Comparison of ENCODE assay signal across 18 mouse cellular contexts in the genomic region with DNA sequence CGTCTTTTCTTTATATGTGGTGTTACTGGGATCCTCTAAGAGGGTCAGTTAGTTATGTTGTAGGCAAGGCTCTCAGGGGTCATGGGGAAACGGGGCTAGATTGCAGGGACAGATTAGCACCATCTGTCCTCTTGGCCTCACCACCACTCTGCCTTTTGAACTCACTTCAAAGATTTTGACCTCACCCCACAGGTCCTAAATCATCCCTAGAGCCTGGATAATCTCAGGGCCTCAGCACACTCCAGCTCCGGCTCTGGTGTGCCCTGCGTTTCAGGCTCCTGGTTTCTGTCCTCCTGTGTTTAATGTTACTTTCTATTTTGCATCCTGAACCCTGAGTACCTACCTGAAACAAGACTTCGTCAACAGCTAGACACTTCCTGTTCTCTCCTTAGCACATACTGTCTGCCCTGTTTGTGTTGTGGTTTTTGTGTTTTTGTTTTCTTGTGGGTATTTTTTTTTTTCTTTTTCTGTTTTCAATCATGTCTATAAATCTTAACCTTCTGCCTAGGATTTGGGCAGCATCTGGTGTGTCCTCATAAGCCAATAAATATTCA. TPM values are rescaled to one million over a fixed set of nuclear protein-coding genes. Genes with fewer than 3 reads are reported as not detected.
A peak's percentile ranks its signal among the peaks of the same experiment; 100 is the strongest.
DNase-seq lines count a peak whose midpoint lies in the region.
"Had no signal": no experiment of that assay in that cellular context is flagged by ENCODE, and none has a peak within 500 bp of the region (broad histone marks: within the 10 kb centered on the region; RNA-seq: fewer than 3 reads in every experiment).

No protein-coding gene starts in this region.

- DNase-seq in heart, adult 11 months = peak; percentile 71
- DNase-seq in heart, adult 9 months (ENCODE audit: low spot score in 2 of 2) = no peak
- peak; percentile 57 for DNase-seq in CD4-positive helper T cell, adult 2 months (ENCODE audit: low read depth, low spot score)
- DNase-seq in embryo, embryonic 11 days = peak; percentile 64
- peak; percentile 61 for DNase-seq in mesoderm, embryonic 11.5 days (ENCODE audit: low read depth, low spot score)
- no peak for DNase-seq in frontal cortex, adult 2 months (ENCODE audit: extremely low spot score in 1 of 2, low spot score in 1 of 2)
- no peak for DNase-seq in kidney, adult 9 months
- no peak for DNase-seq in cerebellum, adult 18-20 months
- DNase-seq: cerebellum, adult 8-10 months; heart, postnatal 10 days; kidney, postnatal 25 days; lung, embryonic 14.5 days; right cerebral cortex, adult 18-20 months; spleen, adult 18-20 months; thymus, postnatal 14 days had no signal

RNA-seq across cellular contexts. Expression of gene Cpa5, which starts 18.9 kb away (rescaled TPM):
- polyA plus RNA-seq in frontal cortex, adult 2 months (2012; rRNA removed) = 0.04 TPM in 1 of 2 replicates, not detected in the other
- polyA plus RNA-seq: erythroblast, embryonic 14.5 days; intestine, embryonic 16.5 days; liver, embryonic 11.5 days; lung, embryonic 14.5 days had no signal

RNA-seq across cellular contexts. Expression of gene Cpa4, which starts 23.8 kb away (rescaled TPM):
- 0.19 and 0.24 TPM in 2 replicates for polyA plus RNA-seq in frontal cortex, adult 2 months (2012; rRNA removed)
- polyA plus RNA-seq: erythroblast, embryonic 14.5 days had no signal

RNA-seq across cellular contexts. Expression of gene Cpa1, which starts 47.1 kb away (rescaled TPM):
- polyA plus RNA-seq in frontal cortex, adult 2 months (2012; rRNA removed) = 0.13 TPM in 1 of 2 replicates, not detected in the other
- polyA plus RNA-seq: erythroblast, embryonic 14.5 days had no signal

RNA-seq across cellular contexts. Expression of gene Cpa2, which starts 50.5 kb away (rescaled TPM):
- 2.7 and 4.3 TPM in 2 replicates for polyA plus RNA-seq in frontal cortex, adult 2 months (2012; rRNA removed)
- polyA plus RNA-seq: erythroblast, embryonic 14.5 days had no signal

Comparison
In these comparisons a context has a peak if more than half of its experiments do, and no peak if none do; other contexts are left out.
1. DNase-seq: peak in heart, adult 11 months (single experiment), CD4-positive helper T cell, adult 2 months (single experiment), embryo, embryonic 11 days (single experiment) and mesoderm, embryonic 11.5 days (single experiment); none in heart, adult 9 months (0 of 2), frontal cortex, adult 2 months (0 of 2), kidney, adult 9 months (single experiment) and cerebellum, adult 18-20 months (0 of 2).